Mouse (Mus musculus) liver, embryonic 11.5 days (tissue): ENCODE measurements around the gene Maea. TPM values are rescaled to one million over a fixed set of nuclear protein-coding genes. Genes with fewer than 3 reads are reported as not detected.

Experiments used
- ATAC-seq: fragments of 200-750 bp; cut with Nextera tagmentation; replicated peaks from 2 replicates; pipeline ENCODE4 v1.8.0; 2017; ENCODE audit warnings: moderate number of reproducible peaks, mild to moderate bottlenecking, moderate TSS enrichment, moderate library complexity; ENCODE audit not compliant: low FRiP score
- DNase-seq: peaks from one replicate; pipeline ENCODE4 v3.0.0-alpha.2; 2017; ENCODE audit warnings: low spot score
- H3K27ac ChIP-seq: fragments of 300-500 bp; sonication (generic); 2 replicates; pipeline ENCODE4 v1.5.1; 2014; ENCODE audit warnings: mild to moderate bottlenecking, low read depth, low read length, control low read depth
- H3K27me3 ChIP-seq: fragments of 300-500 bp; sonication (generic); replicated peaks from 2 replicates; pipeline ENCODE4 v1.6.1; 2014; ENCODE audit warnings: low read length, mixed read lengths; ENCODE audit not compliant: control insufficient read depth, insufficient read depth
- H3K36me3 ChIP-seq: fragments of 300-500 bp; sonication (generic); 2 replicates; pipeline ENCODE4 v1.6.1; 2014; ENCODE audit warnings: mild to moderate bottlenecking, low read length, moderate library complexity, mixed read lengths; ENCODE audit not compliant: control insufficient read depth, insufficient read depth
- H3K4me1 ChIP-seq: fragments of 300-500 bp; sonication (generic); replicated peaks from 2 replicates; pipeline ENCODE4 v1.6.1; 2014; ENCODE audit warnings: low read length, mixed read lengths; ENCODE audit not compliant: control insufficient read depth, insufficient read depth
- H3K4me2 ChIP-seq: fragments of 300-500 bp; sonication (generic); 2 replicates; pipeline ENCODE4 v1.6.1; 2014; ENCODE audit warnings: mild to moderate bottlenecking, control low read depth, moderate library complexity
- H3K4me3 ChIP-seq: fragments of 300-500 bp; sonication (generic); 2 replicates; pipeline ENCODE4 v1.5.1; 2014; ENCODE audit warnings: low read depth, low read length, control low read depth
- H3K9ac ChIP-seq: fragments of 300-500 bp; sonication (generic); 2 replicates; pipeline ENCODE4 v1.6.1; 2014; ENCODE audit warnings: low read depth, low read length, control low read depth
- H3K9me3 ChIP-seq: fragments of 300-500 bp; sonication (generic); 2 replicates; pipeline ENCODE4 v1.6.1; 2016; ENCODE audit warnings: low read length, inconsistent platforms, mixed read lengths; ENCODE audit not compliant: control insufficient read depth
- WGBS: fragments of 180-500 bp; shearing (Covaris S2); extraction: QIAGEN DNeasy Blood & Tissue Kit; methylation state at CpG from one replicate; pipeline ENCODE4 v1.1.7; 2014; 5-methylcytosine and 5-hydroxymethylcytosine counted together
- polyA plus RNA-seq: library from polyadenylated mRNA; unstranded; fragments of >200 nt; fragmentation: Nextera tagmentation; extraction: Ambion mirVana; gene quantifications from 2 replicates; pipeline ENCODE4 v1.2.1, GENCODE M21; 2014

Gene Maea
- 103 and 106 TPM in 2 replicates for polyA plus RNA-seq

DNA sequence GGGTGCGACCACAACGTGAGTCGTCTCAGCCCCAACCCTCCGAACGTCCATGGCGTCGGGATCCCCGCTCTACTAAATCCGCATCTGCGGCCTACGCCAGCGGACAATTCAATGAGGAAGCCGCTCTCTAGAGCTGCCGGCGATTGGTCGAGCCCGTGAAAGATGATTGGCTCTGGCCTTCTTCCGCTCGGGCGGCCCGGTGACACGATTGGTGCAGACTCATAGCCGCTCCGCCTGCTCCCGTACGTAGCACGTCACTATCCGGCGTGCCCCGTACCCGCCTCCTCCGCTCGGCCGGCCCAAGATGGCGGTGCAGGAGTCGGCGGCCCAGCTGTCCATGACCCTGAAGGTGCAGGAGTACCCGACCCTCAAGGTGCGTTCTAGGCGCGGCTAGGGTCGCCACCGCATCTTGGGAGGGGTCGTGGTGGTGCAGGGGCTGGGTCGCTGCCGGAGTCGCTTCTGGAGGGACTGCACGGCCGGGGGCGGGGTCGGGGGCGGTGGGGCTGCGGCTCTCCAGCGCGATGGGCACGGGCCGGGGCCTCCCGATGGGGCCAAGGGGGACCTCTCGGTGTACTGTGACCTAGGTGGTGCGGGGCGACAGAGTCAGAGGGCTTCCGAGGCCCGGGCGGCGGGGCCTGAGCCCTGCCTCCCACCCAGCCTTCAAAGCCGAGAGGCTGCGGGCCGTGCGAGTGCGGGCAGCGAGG is at the start of gene Maea:
Maea (plus strand) TSS at position 237 of the 704 bp plus-strand sequence.
- under 1% methylated on average over 70 of the region's 71 CpGs for WGBS
- Histone ChIP-seq H3K9me3 (no peaks in the 10 kb centered on the region; the same call in 1 of the 2 replicates), H3K4me1 (peaks cover 11% of the 10 kb centered on the region), H3K9ac (peak within 1 kb of the TSS; percentile 93), H3K4me2 (peak within 1 kb of the TSS; percentile 88), H3K27ac (peak within 1 kb of the TSS; percentile 83), H3K27me3 (no peaks in the 10 kb centered on the region), H3K4me3 (peak within 1 kb of the TSS; percentile 100), H3K36me3 (no peaks in the 10 kb centered on the region; the same call in 1 of the 2 replicates)
- DNase-seq (peak; percentile 91), ATAC-seq (peak; percentile 100)

DNA sequence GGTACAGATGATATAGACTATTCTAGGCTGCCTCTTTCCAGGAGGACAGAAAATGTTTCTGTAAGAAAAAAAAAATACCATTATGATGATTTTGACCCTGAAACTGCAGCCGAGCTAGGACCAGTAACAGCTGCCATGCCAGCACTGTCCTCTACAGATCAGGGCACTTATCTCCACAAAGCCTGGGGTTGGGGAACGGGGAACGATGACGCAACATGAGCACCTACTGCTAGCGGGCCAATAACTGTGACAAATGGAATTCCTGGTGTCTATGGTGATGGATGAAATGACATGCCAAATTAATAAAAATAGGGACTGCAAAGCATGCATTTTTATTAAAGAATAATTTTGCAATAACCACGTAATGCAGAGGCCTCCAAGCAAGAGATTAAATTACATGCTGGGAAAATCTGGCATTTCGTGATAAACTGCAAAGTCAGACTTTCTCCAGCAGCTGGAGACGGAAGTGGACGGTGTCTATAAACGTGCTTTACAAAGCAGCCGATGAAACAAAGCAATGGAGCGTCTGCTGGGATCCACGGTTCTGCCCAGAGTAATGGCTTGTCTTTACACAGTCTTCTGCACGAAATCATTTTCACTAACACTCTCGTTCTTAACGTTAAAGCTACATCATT is 41.4 kb upstream of the Maea start:
- Histone ChIP-seq H3K4me1 (no peaks in the 10 kb centered on the region), H3K4me2 (no peak overlapping the region), H3K36me3 (no peaks in the 10 kb centered on the region), H3K27me3 (peaks cover 6% of the 10 kb centered on the region; the same call in 1 of the 2 replicates), H3K4me3 (no peak overlapping the region), H3K9ac (no peak overlapping the region), H3K27ac (no peak overlapping the region), H3K9me3 (no peaks in the 10 kb centered on the region)
- 61% methylated on average over 16 of the region's 16 CpGs for WGBS
- DNase-seq (no peak), ATAC-seq (no peak)

DNA sequence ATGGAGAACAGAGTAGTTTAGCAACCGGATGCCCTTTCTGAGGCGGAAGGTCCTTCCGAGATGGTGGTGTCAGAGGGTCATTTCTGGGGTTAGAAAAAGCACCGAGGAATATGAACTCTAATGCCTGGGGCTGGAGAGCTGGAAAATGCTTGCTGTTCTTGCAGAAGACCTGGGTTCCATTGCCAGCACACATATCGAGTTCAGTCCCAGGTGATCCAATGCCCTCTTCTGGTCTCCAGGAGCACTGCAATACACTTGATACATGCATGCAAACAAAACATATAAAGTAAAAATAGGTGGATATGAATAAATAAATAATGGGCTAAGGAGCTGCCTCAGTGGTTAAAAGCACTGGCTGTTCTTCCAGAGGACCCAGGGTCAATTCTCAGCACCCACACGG is 38.1 kb upstream of the Maea start:
- no peaks in the 10 kb centered on the region for H3K9me3 ChIP-seq
- no peak for DNase-seq
- H3K4me2 ChIP-seq = no peak overlapping the region
- ATAC-seq = no peak
- H3K27ac ChIP-seq = no peak overlapping the region
- H3K9ac ChIP-seq = no peak overlapping the region
- H3K27me3 ChIP-seq = 0 out of 2 replicates have a peak, but pooled peaks cover 3% of the 10 kb centered on the region
- H3K36me3 ChIP-seq = no peaks in the 10 kb centered on the region
- H3K4me3 ChIP-seq = no peak overlapping the region
- 62% methylated on average over 6 of the region's 6 CpGs for WGBS
- no peaks in the 10 kb centered on the region for H3K4me1 ChIP-seq

DNA sequence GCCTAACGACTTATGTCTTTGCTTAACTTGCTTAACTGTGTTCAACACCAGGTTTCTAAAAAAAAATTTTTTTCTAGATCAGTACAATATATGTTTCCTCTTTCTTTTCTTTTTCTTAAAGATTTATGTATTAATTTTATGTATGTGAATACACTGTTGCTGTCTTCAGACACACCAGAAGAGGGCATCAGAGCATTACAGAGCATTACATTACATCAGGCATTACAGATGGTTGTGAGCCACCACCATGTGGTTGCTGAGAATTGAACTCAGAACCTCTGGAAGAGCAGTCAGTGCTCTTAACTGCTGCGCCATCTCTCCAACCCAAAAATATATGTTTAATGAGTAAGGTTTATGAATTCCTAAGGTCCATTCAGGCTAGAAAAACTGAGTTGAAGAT is 33.5 kb upstream of the Maea start:
- no peak overlapping the region for H3K9ac ChIP-seq
- H3K27ac ChIP-seq = no peak overlapping the region
- H3K4me1 ChIP-seq = no peaks in the 10 kb centered on the region
- H3K4me2 ChIP-seq = no peak overlapping the region
- 71% methylated on average over 2 of the region's 2 CpGs for WGBS
- no peaks in the 10 kb centered on the region for H3K36me3 ChIP-seq
- H3K9me3 ChIP-seq = no peaks in the 10 kb centered on the region
- ATAC-seq (no peak), DNase-seq (no peak)
- H3K27me3 ChIP-seq = no peaks in the 10 kb centered on the region
- H3K4me3 ChIP-seq = no peak overlapping the region

DNA sequence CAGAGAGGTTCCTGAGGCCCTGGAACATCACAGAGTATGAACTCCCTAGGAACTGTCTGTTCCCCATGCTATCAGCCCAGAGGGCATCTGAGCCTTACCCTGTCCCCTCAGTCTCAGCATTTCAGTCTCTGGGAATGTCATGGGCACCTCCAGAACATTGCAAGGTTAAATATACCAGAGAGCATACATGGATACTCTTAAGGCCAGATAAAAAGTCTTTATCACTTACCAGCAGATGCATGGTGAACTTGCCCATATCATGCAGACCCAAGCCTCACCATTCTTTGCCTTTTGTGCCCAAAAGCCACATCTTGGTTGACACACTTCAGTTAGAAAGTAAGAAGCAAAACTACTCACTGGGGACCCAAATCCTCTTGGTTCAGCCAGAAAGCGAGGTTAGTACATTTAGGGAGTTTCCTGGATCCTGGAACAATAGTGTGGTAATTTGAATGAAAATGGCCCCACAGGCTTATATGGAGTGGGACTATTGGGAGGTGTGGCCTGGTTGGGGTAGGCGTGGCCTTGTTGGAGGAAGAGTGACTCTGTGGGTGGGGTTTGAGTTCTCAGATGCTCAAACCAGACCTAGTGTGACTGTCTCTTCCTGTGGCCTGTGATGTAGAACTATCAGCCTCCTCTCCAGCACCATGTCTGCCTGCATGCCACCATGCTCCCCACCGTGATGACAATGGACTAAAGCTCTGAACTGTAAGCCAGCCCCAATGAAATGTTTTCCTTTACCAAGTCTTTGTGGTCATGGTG is 24.4 kb upstream of the Maea start:
- WGBS = 71% methylated on average over 3 of the region's 3 CpGs
- no peak overlapping the region for H3K27ac ChIP-seq
- no peak overlapping the region for H3K9ac ChIP-seq
- H3K27me3 ChIP-seq = no peaks in the 10 kb centered on the region
- DNase-seq (no peak), ATAC-seq (peak; percentile 65; the same call in 1 of the 2 replicates)
- H3K4me3 ChIP-seq = no peak overlapping the region
- no peaks in the 10 kb centered on the region for H3K4me1 ChIP-seq
- H3K4me2 ChIP-seq = no peak overlapping the region
- no peaks in the 10 kb centered on the region for H3K9me3 ChIP-seq
- H3K36me3 ChIP-seq = no peaks in the 10 kb centered on the region

DNA sequence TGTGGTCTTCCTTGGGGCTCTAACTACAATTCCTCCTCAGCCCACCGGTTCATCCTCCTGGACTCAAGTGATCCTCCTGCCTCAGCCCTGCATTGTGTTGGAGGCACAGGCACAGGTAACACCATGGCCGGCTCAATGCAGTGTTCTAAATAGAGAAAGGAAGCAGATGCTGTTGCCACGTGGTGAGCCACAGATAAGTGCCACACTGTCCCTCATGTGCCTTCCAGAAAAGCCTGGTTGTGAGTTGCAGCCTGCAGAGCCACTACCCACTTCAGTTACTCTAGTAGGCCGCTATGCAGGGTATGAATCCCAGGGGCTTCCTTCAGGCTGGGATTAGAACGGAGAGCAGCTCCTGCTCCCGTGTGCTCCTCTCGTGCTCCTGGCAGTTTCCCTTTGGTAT is 23.1 kb upstream of the Maea start:
- DNase-seq (no peak), ATAC-seq (no peak)
- Histone ChIP-seq H3K27ac (no peak overlapping the region), H3K4me2 (no peak overlapping the region), H3K9ac (no peak overlapping the region), H3K4me1 (no peaks in the 10 kb centered on the region), H3K4me3 (no peak overlapping the region), H3K9me3 (no peaks in the 10 kb centered on the region), H3K27me3 (no peaks in the 10 kb centered on the region), H3K36me3 (no peaks in the 10 kb centered on the region)
- WGBS = 79% methylated on average over 7 of the region's 7 CpGs

DNA sequence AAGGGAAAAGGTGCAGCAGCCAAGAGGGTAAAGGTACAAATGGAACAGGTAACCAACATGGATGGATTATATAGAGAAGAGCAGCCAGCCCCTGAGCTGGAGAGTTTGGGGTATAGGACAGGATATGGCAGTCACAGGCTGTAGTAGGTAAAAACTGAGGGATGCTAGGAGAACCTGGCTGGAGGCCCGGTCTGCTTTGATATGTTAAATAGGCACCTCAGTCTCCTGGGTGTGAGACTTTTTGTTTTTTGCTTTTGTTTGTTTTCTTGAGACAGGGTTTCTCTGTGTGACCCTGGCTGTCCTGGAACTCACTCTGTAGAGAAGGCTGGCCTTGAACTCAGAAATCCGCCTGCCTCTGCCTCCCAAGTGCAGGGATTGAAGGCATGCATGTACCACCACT is 10.8 kb upstream of the Maea start:
- WGBS = 46% methylated on average over 2 of the region's 2 CpGs
- ATAC-seq (no peak), DNase-seq (no peak)
- Histone ChIP-seq H3K27me3 (no peaks in the 10 kb centered on the region), H3K36me3 (no peaks in the 10 kb centered on the region), H3K9ac (no peak overlapping the region), H3K4me2 (no peak overlapping the region), H3K4me3 (no peak overlapping the region), H3K27ac (no peak overlapping the region), H3K4me1 (no peaks in the 10 kb centered on the region), H3K9me3 (no peaks in the 10 kb centered on the region)

DNA sequence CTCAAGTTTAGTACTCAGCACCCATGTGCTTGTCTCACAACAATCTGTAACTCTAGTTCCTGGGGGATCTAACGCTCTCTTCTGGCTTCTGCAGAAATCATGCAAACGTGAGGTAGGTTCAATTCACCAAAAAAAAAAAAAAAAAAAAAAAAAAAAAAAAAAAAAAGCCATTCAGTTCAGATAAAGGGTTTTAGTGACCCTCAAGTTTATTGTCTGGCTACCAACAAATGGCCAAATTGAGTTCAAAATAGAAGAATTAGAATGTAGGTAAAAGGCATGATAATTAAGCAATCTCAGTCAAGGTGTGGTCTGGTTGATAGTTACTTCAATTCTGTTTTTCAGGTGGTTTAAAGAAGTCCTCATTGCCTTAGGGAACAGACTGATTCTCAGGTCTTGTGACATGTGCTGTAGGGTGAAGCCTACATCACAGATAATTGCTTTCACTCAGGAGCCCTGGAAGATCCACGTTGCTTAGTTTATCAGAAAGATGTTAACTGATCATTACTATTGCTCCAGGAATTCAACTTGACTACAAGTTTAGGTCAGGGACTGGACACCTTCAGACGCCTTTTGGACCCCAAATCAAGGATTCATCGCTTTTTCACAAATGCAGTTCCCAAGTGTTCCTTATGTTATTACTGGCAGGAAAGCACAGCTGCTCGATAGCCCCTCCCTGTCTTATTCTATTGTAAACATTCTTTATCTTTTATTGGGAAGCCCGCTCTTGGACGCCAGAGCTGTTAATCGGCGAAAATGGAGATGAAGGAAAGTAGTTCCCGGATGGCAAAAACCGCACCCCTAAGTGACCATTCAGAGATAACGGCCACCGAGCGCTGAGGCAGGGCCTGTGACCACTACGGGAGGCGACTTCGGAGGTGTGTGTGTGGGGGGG is 682 bp upstream of the Maea start:
- no peak for ATAC-seq
- DNase-seq = no peak
- Histone ChIP-seq H3K27me3 (no peaks in the 10 kb centered on the region), H3K9ac (peak overlapping the region; percentile 73), H3K4me3 (peak overlapping the region; percentile 100), H3K9me3 (no peaks in the 10 kb centered on the region; the same call in 1 of the 2 replicates), H3K4me1 (peaks cover 11% of the 10 kb centered on the region), H3K36me3 (no peaks in the 10 kb centered on the region; the same call in 1 of the 2 replicates), H3K27ac (peak overlapping the region; percentile 82), H3K4me2 (peak overlapping the region; percentile 81)
- WGBS = 22% methylated on average over 18 of the region's 18 CpGs
